Mouse (Mus musculus): Measurements from ENCODE around the gene Cers6.
A peak's percentile ranks its signal among the peaks of the same experiment; 100 is the strongest.

Gene Cers6

GRCm38 (mm10) chr2:68917524-68917923 lies 56.3 kb downstream of the Cers6 start:
- no peak for DNase-seq (ENCODE audit: low spot score)

GRCm38 (mm10) chr2:68924344-68924743 lies 63.1 kb downstream of the Cers6 start:
- DNase-seq (ENCODE audit: low spot score): no peak

GRCm38 (mm10) chr2:68925542-68925941 lies 64.3 kb downstream of the Cers6 start:
- no peak for DNase-seq (ENCODE audit: low spot score)

GRCm38 (mm10) chr2:68926913-68927790 lies 65.9 kb downstream of the Cers6 start:
- no peak for DNase-seq (ENCODE audit: low spot score)

- DNase-seq (ENCODE audit: low spot score): no peak
Observed at GRCm38 (mm10) chr2:68932240-68932639, 71.0 kb downstream of the Cers6 start.

- no peak for DNase-seq (ENCODE audit: low spot score)
Observed at GRCm38 (mm10) chr2:68932656-68933055, 71.4 kb downstream of the Cers6 start.

- DNase-seq (ENCODE audit: low spot score): no peak
Observed at GRCm38 (mm10) chr2:68934651-68935050, 73.4 kb downstream of the Cers6 start.

- no peak for DNase-seq (ENCODE audit: low spot score)
Observed at GRCm38 (mm10) chr2:68935721-68936294, 74.6 kb downstream of the Cers6 start.

- DNase-seq (ENCODE audit: low spot score): peak; percentile 47
Observed at GRCm38 (mm10) chr2:68936773-68937172, 75.5 kb downstream of the Cers6 start.

GRCm38 (mm10) chr2:68937833-68938232 lies 76.6 kb downstream of the Cers6 start:
- DNase-seq (ENCODE audit: low spot score): no peak

GRCm38 (mm10) chr2:68944898-68945297 lies 83.7 kb downstream of the Cers6 start:
- no peak for DNase-seq (ENCODE audit: low spot score)

- DNase-seq (ENCODE audit: low spot score): no peak
Observed at GRCm38 (mm10) chr2:68945976-68946375, 84.7 kb downstream of the Cers6 start.

- no peak for DNase-seq (ENCODE audit: low spot score)
Observed at GRCm38 (mm10) chr2:68946819-68947218, 85.6 kb downstream of the Cers6 start.

GRCm38 (mm10) chr2:68949137-68949536 lies 87.9 kb downstream of the Cers6 start:
- DNase-seq (ENCODE audit: low spot score): no peak

GRCm38 (mm10) chr2:68949728-68950127 lies 88.5 kb downstream of the Cers6 start:
- DNase-seq (ENCODE audit: low spot score): no peak

- no peak for DNase-seq (ENCODE audit: low spot score)
Observed at GRCm38 (mm10) chr2:68951706-68952105, 90.5 kb downstream of the Cers6 start.

- DNase-seq (ENCODE audit: low spot score): no peak
Observed at GRCm38 (mm10) chr2:68953688-68954087, 92.4 kb downstream of the Cers6 start.

- no peak for DNase-seq (ENCODE audit: low spot score)
Observed at GRCm38 (mm10) chr2:68955496-68955895, 94.3 kb downstream of the Cers6 start.

GRCm38 (mm10) chr2:68956146-68956545 lies 94.9 kb downstream of the Cers6 start:
- DNase-seq (ENCODE audit: low spot score): no peak

GRCm38 (mm10) chr2:68957831-68958230 lies 96.6 kb downstream of the Cers6 start:
- DNase-seq (ENCODE audit: low spot score): no peak

GRCm38 (mm10) chr2:68959573-68959972 lies 98.3 kb downstream of the Cers6 start:
- no peak for DNase-seq (ENCODE audit: low spot score)

- DNase-seq (ENCODE audit: low spot score): no peak
Observed at GRCm38 (mm10) chr2:68960060-68960459, 98.8 kb downstream of the Cers6 start.

- no peak for DNase-seq (ENCODE audit: low spot score)
Observed at GRCm38 (mm10) chr2:68960620-68961019, 99.4 kb downstream of the Cers6 start.

GRCm38 (mm10) chr2:68966360-68966759 lies 105.1 kb downstream of the Cers6 start:
- DNase-seq (ENCODE audit: low spot score): no peak

Data from MN1 (cell line).